Mouse (Mus musculus) thymus, postnatal 10 days (tissue): ENCODE data around the gene Aasdhppt.

Experiments
- DNase-seq, 2 experiments: peaks; one replicate each; pipeline ENCODE4 v3.0.0; 2021; ENCODE audit warnings: low spot score in 2 of 2

The Aasdhppt gene

GRCm38 (mm10) chr9:4309351-4310085, at the start of gene Aasdhppt, which contains the start of gene Kbtbd3:
Aasdhppt (minus strand) TSS chr9:4309471.
Kbtbd3 (plus strand) TSS chr9:4309833.
- peak; percentile 97 to 98 for DNase-seq

- DNase-seq, result no peak
Observed at GRCm38 (mm10) chr9:4353163-4353562, 43.9 kb upstream of the Aasdhppt start.

- no peak for DNase-seq
Observed at GRCm38 (mm10) chr9:4318939-4319721, 9.9 kb upstream of the Aasdhppt start.

- DNase-seq, result no peak
Observed at GRCm38 (mm10) chr9:4315746-4316145, 6.5 kb upstream of the Aasdhppt start.

GRCm38 (mm10) chr9:4313946-4314345, 4.7 kb upstream of the Aasdhppt start:
- no peak for DNase-seq

- DNase-seq, result peak in 1 of 2 experiments; percentile 6
Observed at GRCm38 (mm10) chr9:4311162-4311561, 1.9 kb upstream of the Aasdhppt start.

GRCm38 (mm10) chr9:4310706-4311105, 1.4 kb upstream of the Aasdhppt start:
- no peak for DNase-seq

GRCm38 (mm10) chr9:4308628-4309350, 482 bp downstream of the Aasdhppt start:
- no peak for DNase-seq

GRCm38 (mm10) chr9:4304867-4305266, 4.4 kb downstream of the Aasdhppt start:
- DNase-seq, result no peak

GRCm38 (mm10) chr9:4300466-4300865, 8.8 kb downstream of the Aasdhppt start:
- no peak for DNase-seq

GRCm38 (mm10) chr9:4283850-4284249, 25.4 kb downstream of the Aasdhppt start:
- no peak for DNase-seq

- no peak for DNase-seq
Observed at GRCm38 (mm10) chr9:4266881-4267280, 42.4 kb downstream of the Aasdhppt start.

- DNase-seq, result no peak
Observed at GRCm38 (mm10) chr9:4260746-4261090, 48.6 kb downstream of the Aasdhppt start.

- DNase-seq, result peak in 1 of 2 experiments; percentile 59
Observed at GRCm38 (mm10) chr9:4259841-4260745, 49.2 kb downstream of the Aasdhppt start.

GRCm38 (mm10) chr9:4259074-4259473, 50.2 kb downstream of the Aasdhppt start:
- no peak for DNase-seq
